Mouse (Mus musculus): Measurements from ENCODE around the gene Ghrh. TPM values are rescaled to one million over a fixed set of nuclear protein-coding genes. Genes with fewer than 3 reads are reported as not detected.
A peak's percentile ranks its signal among the peaks of the same experiment; 100 is the strongest.
"Not testable (repeated sequence)": the region's sequence is repeated elsewhere in the genome, so short reads cannot be mapped to it uniquely, and the experiment has no call there.

Gene Ghrh
- 1.00 and 2.2 TPM in 2 replicates for polyA plus RNA-seq (2016; fragmentation: Nextera tagmentation; extraction: Ambion mirVana)

DNA sequence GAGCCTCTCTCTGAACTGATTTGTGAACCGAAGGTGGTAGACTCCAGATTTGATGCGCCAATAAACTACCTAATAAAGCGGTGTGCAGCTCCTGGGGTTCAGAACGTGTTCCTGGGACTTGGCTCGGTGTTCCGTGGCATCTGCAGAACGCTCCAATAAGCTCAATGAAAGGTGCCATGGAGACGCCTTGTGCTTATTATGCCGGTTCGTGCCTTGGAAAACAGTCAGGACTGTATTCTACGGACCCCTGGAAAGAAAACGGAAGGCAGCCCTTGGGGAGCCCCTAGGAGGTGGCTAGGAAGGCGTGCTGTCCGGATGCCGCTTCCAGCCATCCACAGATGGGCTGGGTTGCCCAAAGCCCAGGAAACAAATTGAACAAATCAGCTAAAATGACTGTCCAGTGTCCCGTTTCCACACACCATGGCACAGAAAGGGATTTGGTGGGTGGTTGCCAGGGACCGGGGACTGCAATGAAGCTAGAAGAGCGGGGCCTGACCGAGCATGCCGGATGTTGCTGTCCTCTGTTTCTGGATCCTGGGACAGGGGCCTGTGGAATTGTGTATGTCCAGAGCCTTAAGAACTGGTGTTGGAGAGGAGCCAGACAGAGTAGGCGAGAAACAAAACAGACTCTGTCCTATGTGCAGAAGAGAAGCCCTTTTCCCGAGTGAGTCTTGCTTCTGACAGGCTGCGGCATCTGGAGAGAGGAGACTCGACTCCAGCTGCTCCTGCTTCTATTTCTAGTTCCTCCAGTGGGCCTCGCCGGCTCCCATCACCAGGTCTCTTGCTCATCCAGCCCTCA, at the start of gene Ghrh:
TSS of gene Ghrh (minus strand) at position 146 of the 799 bp plus-strand sequence.
- Histone ChIP-seq H3K27ac (peak within 1 kb of the TSS; percentile 93), H3K4me1 (peaks cover 48% of the 10 kb centered on the region), H3K9ac (peak within 1 kb of the TSS; percentile 33; the same call in 1 of the 2 replicates), H3K4me3 (replicated peaks) (no peak within 1 kb of the TSS), H3K27me3 (no peaks in the 10 kb centered on the region), H3K9me3 (no peaks in the 10 kb centered on the region), H3K36me3 (replicated peaks) (no peaks in the 10 kb centered on the region), H3K4me2 (no peak within 1 kb of the TSS)
- ATAC-seq (ENCODE audit: low FRiP score): peak; percentile 47; the same call in 1 of the 2 replicates
- 59% methylated on average over 26 of the region's 26 CpGs for WGBS

DNA sequence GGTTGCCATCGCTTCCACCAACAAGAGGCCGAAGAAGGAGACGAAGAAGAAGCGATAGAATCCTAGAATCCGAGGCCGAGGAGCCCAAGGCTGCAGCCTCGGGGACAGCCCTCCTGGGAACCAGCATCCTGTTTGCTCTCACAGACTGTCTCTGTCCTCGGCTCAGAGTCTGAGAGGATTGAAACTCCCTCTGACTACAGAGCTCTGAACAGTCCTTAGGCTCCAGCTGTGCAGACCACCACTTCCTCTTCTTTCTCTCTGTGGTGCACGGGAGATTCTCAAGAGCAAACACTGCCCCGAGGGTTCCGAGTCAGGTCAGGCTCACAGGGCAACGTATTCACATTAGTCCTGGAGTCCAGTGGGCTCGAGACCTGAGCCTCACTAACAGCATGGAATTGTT, 48.7 kb upstream of the Ghrh start:
- Histone ChIP-seq H3K4me2 (no peak overlapping the region), H3K27ac (peak overlapping the region; percentile 50; the same call in 1 of the 2 replicates), H3K9me3 (peaks cover 6% of the 10 kb centered on the region; the same call in 1 of the 2 replicates), H3K4me3 (replicated peaks) (no peak overlapping the region), H3K9ac (no peak overlapping the region), H3K27me3 (no peaks in the 10 kb centered on the region), H3K4me1 (no peaks in the 10 kb centered on the region), H3K36me3 (replicated peaks) (peaks cover 44% of the 10 kb centered on the region)
- ATAC-seq (ENCODE audit: low FRiP score): no peak
- 67% methylated on average over 13 of the region's 13 CpGs for WGBS

DNA sequence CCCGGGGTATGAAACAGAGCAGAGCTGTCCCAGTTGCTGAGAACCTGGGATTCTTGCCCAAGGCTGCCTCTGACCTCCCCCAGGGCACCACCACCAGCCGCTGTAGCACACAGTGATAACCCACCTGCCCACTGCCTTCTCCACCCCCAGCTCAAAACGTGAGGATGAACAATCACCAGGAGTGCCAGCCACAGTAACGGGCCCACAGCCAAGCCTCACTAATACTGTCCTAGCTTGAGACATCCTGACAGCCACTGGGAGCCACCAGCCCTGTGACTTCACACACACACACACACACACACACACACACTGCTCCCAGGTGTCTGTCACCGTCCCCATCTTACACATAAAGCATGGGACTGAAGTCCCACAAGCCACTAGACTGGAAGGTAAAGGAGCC, 48.1 kb upstream of the Ghrh start:
- H3K27ac ChIP-seq: peak overlapping the region; percentile 50; the same call in 1 of the 2 replicates
- WGBS: 80% methylated on average over 5 of the region's 5 CpGs

DNA sequence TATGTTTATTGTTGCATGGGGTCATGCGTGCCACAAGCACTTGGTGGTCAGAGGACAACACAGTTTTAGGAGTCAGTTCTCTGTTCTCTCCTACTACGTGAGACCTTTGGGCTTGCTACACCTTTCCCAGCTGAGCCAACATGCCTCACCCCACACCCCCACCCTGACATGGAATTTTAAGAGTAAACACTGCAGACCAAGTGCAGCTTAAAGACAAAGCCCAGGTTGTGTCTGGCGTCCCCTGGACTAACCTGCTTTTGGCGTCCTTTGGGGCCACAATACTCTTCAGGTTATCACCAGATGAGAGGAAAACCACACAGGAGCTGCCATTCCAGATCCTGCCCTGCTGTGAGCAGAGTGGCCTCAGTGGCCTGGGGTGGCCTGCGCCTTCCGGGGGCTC, 47.6 kb upstream of the Ghrh start:
- no peak for ATAC-seq (ENCODE audit: low FRiP score)
- peaks cover 6% of the 10 kb centered on the region; the same call in 1 of the 2 replicates for H3K9me3 ChIP-seq
- H3K4me1 ChIP-seq: no peaks in the 10 kb centered on the region
- no peaks in the 10 kb centered on the region for H3K27me3 ChIP-seq
- H3K36me3 ChIP-seq (replicated peaks): peaks cover 44% of the 10 kb centered on the region
- H3K4me3 ChIP-seq (replicated peaks): no peak overlapping the region
- 85% methylated on average over 6 of the region's 6 CpGs for WGBS
- no peak overlapping the region for H3K4me2 ChIP-seq
- no peak overlapping the region for H3K27ac ChIP-seq
- no peak overlapping the region for H3K9ac ChIP-seq

More for the DNA sequence above, 48.1 kb upstream of the Ghrh start:
- Histone ChIP-seq H3K9ac (no peak overlapping the region), H3K4me3 (replicated peaks) (no peak overlapping the region), H3K4me2 (no peak overlapping the region), H3K36me3 (replicated peaks) (peaks cover 44% of the 10 kb centered on the region), H3K4me1 (no peaks in the 10 kb centered on the region), H3K27me3 (no peaks in the 10 kb centered on the region), H3K9me3 (peaks cover 6% of the 10 kb centered on the region; the same call in 1 of the 2 replicates)
- no peak for ATAC-seq (ENCODE audit: low FRiP score)

DNA sequence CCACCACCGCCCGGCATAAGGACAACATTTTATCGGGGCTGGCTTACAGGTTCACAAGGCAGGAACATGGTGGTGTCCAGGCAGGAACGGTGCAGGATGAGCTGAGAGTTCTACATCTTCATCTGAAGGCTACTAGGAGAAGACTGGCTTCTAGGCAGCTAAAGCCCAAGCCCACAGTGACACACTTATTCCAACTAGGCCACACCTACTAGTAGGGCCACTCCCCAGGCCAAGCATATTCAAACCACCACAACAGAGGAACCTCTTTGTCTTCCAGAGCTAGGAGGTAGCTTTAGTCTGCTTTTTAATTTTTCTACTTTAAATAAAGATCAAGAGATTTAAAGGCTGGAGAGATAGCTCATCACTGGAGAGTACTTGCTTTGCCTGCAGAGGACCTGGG, 46.2 kb upstream of the Ghrh start:
- Histone ChIP-seq H3K4me1 (no peaks in the 10 kb centered on the region), H3K27ac (no peak overlapping the region), H3K9ac (no peak overlapping the region), H3K27me3 (no peaks in the 10 kb centered on the region), H3K9me3 (peaks cover 6% of the 10 kb centered on the region; the same call in 1 of the 2 replicates), H3K4me3 (replicated peaks) (no peak overlapping the region), H3K4me2 (no peak overlapping the region), H3K36me3 (replicated peaks) (peaks cover 51% of the 10 kb centered on the region)
- WGBS: over 99% methylated on average over 4 of the region's 4 CpGs
- ATAC-seq (ENCODE audit: low FRiP score): no peak

DNA sequence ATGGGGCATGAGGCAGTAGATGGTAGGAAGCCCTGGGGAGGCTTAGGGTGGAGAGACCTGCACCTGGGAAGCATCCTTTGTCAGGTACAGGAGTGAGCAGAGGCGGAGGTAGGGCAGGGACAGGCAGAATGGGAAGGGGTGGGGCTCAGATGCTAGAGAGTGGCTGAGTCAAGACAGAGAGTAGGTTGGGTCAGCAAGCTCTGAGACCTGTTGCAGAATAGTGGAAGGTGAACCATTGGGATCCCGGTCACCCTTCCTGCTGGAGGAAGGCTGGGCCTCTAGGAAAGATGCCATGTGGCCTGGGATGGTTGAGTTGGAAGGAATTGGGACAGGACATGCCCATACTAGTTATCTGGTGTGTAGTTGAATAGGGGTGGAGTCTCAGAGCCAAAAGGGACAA, 45.0 kb upstream of the Ghrh start:
- Histone ChIP-seq H3K36me3 (replicated peaks) (peaks cover 47% of the 10 kb centered on the region), H3K9me3 (no peaks in the 10 kb centered on the region), H3K9ac (no peak overlapping the region), H3K4me2 (no peak overlapping the region), H3K4me1 (no peaks in the 10 kb centered on the region), H3K4me3 (replicated peaks) (no peak overlapping the region), H3K27ac (no peak overlapping the region), H3K27me3 (no peaks in the 10 kb centered on the region)
- WGBS: 97% methylated on average over 2 of the region's 2 CpGs
- no peak for ATAC-seq (ENCODE audit: low FRiP score)

DNA sequence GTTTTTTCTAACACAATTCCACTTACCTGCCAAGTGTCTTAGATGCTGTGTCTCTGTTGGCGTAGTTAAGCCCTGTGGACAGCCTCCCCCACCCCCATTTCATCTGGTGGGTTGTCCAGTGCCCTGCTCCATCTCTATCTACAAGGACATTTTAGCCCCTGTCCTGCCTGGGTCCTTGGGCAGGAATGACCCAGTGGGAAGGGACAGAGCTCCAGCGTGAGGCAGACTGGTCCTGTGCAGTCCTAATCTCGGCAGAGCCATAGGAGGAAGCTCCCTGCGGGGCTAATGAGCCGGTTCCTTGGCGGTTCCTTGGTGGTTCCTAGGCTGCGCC, 42.2 kb upstream of the Ghrh start:
- Histone ChIP-seq H3K4me2 (no peak overlapping the region), H3K4me1 (no peaks in the 10 kb centered on the region; the same call in 1 of the 2 replicates), H3K4me3 (replicated peaks) (no peak overlapping the region), H3K27me3 (no peaks in the 10 kb centered on the region), H3K9ac (no peak overlapping the region), H3K36me3 (replicated peaks) (peaks cover 33% of the 10 kb centered on the region), H3K9me3 (no peaks in the 10 kb centered on the region), H3K27ac (no peak overlapping the region)
- ATAC-seq (ENCODE audit: low FRiP score): no peak
- WGBS: 83% methylated on average over 7 of the region's 7 CpGs

DNA sequence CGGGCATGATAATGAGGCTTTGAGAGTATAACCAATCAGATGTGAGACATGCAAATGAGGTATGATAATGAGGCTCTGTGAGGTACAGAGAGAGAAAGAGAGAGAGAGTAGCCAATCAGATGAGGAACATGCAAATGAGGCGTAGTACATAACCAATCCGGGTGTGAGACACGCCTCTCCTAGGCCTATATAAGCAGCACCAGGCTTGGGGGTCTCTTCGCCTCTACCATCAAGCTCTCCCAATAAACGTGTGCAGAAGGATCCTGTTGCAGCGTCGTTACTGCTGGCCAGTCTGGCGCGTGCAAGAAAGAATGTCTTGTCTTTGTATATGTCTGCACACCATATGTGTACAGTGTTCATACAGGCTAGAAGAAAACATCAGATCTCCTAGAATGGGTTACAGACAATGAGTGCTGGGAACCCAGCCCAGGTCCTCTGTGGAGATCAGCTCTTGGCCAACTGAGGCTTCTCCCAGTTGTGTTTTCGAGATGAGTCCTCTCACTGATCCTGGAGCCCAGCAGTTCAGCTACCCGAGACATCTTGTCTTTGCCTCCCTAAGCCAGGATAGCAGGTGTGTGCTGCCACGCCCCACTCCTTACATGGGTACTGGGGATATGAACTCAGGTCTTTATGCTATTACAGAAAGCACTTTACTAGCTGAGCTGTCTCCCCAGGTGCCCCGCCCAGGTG, 41.7 kb upstream of the Ghrh start:
- H3K9me3 ChIP-seq; H3K9ac ChIP-seq; H3K4me2 ChIP-seq; H3K4me3 ChIP-seq (replicated peaks); H3K4me1 ChIP-seq; ATAC-seq (ENCODE audit: low FRiP score); H3K27ac ChIP-seq; H3K27me3 ChIP-seq: not testable (repeated sequence)
- peaks cover 34% of the 10 kb centered on the region for H3K36me3 ChIP-seq (replicated peaks)
- 94% methylated on average over 14 of the region's 14 CpGs for WGBS

DNA sequence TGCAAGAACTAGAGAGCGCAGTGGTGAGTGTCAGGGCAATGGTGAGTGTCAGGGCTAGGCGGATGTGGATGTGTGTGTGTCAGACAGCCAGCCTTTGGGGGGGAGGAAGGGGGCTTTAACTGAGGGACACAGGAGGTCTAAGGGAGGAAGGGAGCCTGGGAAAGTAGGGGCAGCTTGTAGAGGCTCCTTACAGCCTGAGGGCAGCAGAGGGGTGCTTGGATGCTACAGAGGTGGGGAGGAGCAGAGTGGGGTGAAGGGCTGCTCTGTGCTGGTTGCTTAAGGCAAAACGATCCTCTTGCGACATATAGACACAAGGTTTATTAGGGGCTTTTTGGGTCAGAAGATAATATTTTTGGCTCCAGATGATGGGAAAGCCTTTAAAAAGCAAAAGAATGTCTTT, 37.5 kb upstream of the Ghrh start:
- Histone ChIP-seq H3K9ac (no peak overlapping the region), H3K27ac (no peak overlapping the region), H3K27me3 (no peaks in the 10 kb centered on the region), H3K4me2 (no peak overlapping the region), H3K9me3 (no peaks in the 10 kb centered on the region), H3K4me3 (replicated peaks) (no peak overlapping the region), H3K36me3 (replicated peaks) (peaks cover 45% of the 10 kb centered on the region), H3K4me1 (peaks cover 5% of the 10 kb centered on the region; the same call in 1 of the 2 replicates)
- ATAC-seq (ENCODE audit: low FRiP score): no peak
- WGBS: 51% methylated on average over 4 of the region's 4 CpGs

DNA sequence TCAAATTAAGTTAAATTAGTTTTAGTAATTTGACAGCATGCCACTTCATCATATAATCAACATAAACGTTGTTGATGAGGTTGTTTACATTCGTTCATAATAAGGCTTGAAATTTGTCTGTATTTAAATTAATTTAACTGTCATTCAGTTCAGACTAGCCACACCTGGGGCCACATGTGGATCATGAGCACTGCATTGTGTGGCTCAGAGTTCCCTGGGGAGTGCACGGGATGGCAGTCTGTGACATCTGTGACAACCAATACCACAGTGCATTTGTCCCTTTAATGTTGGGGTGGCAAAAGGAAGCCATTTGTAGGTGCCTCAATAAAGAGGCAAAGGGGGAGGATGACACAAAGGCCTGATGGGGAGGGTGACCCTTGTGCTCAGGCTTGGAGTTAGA, 29.7 kb upstream of the Ghrh start:
- ATAC-seq (ENCODE audit: low FRiP score): no peak

DNA sequence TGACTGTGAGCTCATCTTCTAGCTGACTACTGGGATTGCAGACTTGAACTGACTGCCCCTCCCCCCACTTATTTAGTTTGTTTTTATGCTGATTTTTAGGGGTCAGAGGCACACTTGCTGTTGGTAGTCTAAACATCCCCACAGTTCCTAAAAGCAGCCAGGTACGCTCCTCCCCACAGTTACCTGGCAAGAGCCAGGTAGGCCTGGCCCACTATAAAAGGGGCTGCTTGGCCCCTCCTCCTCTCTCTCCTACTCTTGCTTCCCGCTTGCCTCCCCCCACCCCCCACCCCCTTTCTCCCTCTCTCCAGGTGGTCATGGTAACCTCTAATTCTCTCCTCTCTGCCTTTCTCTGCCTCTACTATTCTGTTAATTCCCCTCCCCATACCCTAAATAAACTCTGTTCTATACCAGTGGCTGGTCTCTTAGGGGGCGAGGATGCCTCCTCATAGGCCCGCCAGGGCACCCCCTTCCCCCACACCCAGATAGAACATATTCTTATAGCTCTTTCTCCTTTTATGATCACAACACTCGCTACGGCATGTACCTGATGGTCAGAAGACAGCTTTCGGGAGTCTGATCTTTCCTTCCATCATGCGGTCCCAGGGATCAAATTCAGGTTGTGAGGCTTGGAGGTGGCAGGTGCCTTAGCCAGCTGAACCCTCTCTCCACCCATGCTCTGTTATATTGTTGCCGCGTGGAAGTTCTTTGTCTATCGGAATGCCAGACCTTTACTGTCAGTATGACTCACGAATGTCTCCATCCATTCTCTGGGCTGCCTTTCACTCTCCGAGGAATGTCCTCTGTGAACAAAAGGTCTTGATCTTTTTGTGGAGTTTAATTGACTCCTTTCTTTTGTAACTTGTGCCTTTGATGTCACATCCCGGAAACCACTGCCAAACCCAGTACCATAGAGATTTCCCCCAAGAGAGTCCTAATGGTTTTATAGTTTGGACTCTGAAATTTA, 28.8 kb upstream of the Ghrh start:
- peak overlapping the region; percentile 0; the same call in 1 of the 2 replicates for H3K27ac ChIP-seq
- H3K4me3 ChIP-seq (replicated peaks): no peak overlapping the region
- H3K36me3 ChIP-seq (replicated peaks): peaks cover 24% of the 10 kb centered on the region
- H3K4me2 ChIP-seq: peak overlapping the region; percentile 28
- no peaks in the 10 kb centered on the region for H3K9me3 ChIP-seq
- ATAC-seq (ENCODE audit: low FRiP score): no peak
- 9% methylated on average over 14 of the region's 14 CpGs for WGBS
- H3K9ac ChIP-seq: 0 out of 2 replicates have a peak overlapping the region, but pooled peaks have one; percentile 4
- H3K4me1 ChIP-seq: peaks cover 23% of the 10 kb centered on the region
- H3K27me3 ChIP-seq: no peaks in the 10 kb centered on the region

More for the DNA sequence above, 29.7 kb upstream of the Ghrh start:
- Histone ChIP-seq H3K4me3 (replicated peaks) (no peak overlapping the region), H3K36me3 (replicated peaks) (peaks cover 24% of the 10 kb centered on the region), H3K4me2 (no peak overlapping the region), H3K27ac (no peak overlapping the region), H3K4me1 (peaks cover 23% of the 10 kb centered on the region), H3K9me3 (no peaks in the 10 kb centered on the region), H3K27me3 (no peaks in the 10 kb centered on the region), H3K9ac (no peak overlapping the region)
- WGBS: 46% methylated on average over 3 of the region's 3 CpGs

DNA sequence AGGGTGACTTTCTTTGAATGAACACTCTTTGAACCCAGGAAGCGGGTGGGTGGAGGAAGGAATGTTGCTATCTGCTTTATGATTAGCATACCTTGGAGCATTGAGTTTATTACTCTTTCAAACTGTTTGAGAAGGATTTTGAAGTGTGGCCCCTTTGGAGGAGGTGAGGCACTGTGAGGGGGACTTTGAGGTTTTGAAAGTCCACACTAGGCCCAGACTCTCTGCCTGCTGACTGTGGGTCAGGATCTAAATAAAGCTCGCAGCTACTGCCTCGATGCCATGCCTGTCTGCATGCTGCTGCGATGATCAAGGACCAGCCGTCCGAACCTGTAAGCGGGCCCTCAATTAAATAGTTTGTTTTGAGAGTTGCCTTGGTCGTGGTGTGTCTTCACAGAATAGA, 27.7 kb upstream of the Ghrh start:
- Histone ChIP-seq H3K36me3 (replicated peaks) (peaks cover 21% of the 10 kb centered on the region), H3K27me3 (no peaks in the 10 kb centered on the region), H3K4me3 (replicated peaks) (no peak overlapping the region), H3K9ac (0 out of 2 replicates have a peak overlapping the region, but pooled peaks have one; percentile 4), H3K27ac (no peak overlapping the region), H3K4me2 (no peak overlapping the region), H3K4me1 (peaks cover 23% of the 10 kb centered on the region), H3K9me3 (no peaks in the 10 kb centered on the region)
- ATAC-seq (ENCODE audit: low FRiP score): no peak
- 64% methylated on average over 8 of the region's 8 CpGs for WGBS
